16 mouse cellular contexts compared by ENCODE assay signal in genomic region chr3:99881498-99881897, GRCm38 (mm10). TPM values are rescaled to one million over a fixed set of nuclear protein-coding genes. Genes with fewer than 3 reads are reported as not detected.
"Had no signal": no experiment of that assay in that cellular context is flagged by ENCODE, and none has a peak within 500 bp of the region (broad histone marks: within the 10 kb centered on the region; RNA-seq: fewer than 3 reads in every experiment).

No protein-coding gene starts in this region.

- H3K4me2 ChIP-seq: lung, embryonic 15.5 days; midbrain, embryonic 11.5 days; midbrain, embryonic 13.5 days; midbrain, embryonic 15.5 days; neural tube, embryonic 12.5 days had no signal

- H3K36me3 ChIP-seq: lung, embryonic 15.5 days; midbrain, embryonic 13.5 days; midbrain, embryonic 15.5 days; neural tube, embryonic 12.5 days had no signal

- H3K4me3 ChIP-seq: lung, embryonic 15.5 days; megakaryocyte, embryonic 14.5 days; midbrain, embryonic 13.5 days; midbrain, embryonic 15.5 days; neural tube, embryonic 12.5 days had no signal

- ATAC-seq: lung, postnatal 0 days; midbrain, embryonic 13.5 days; midbrain, embryonic 15.5 days had no signal

- H3K27ac ChIP-seq: lung, embryonic 15.5 days; macrophage; midbrain, embryonic 13.5 days; midbrain, embryonic 15.5 days; neural tube, embryonic 12.5 days had no signal

- H3K9ac ChIP-seq: lung, embryonic 15.5 days; midbrain, embryonic 13.5 days; midbrain, embryonic 15.5 days; neural tube, embryonic 12.5 days had no signal

- H3K9me3 ChIP-seq: lung, embryonic 15.5 days; midbrain, embryonic 13.5 days; midbrain, embryonic 15.5 days; neural tube, embryonic 12.5 days had no signal

- DNase-seq: lung, adult 18-20 months; lung, postnatal 14 days; lung, postnatal 36 days; right cerebral cortex, postnatal 14 days; thymus, adult 18-20 months; thymus, postnatal 14 days; thymus, postnatal 36 days had no signal

- H3K27me3 ChIP-seq: lung, embryonic 15.5 days; megakaryocyte, embryonic 14.5 days; midbrain, embryonic 13.5 days; midbrain, embryonic 15.5 days; neural tube, embryonic 12.5 days had no signal

- H3K4me1 ChIP-seq: megakaryocyte, embryonic 14.5 days; midbrain, embryonic 15.5 days; neural tube, embryonic 12.5 days had no signal

RNA-seq across cellular contexts. Expression of gene Spag17, which starts 3.7 kb away (rescaled TPM):
- polyA plus RNA-seq: macrophage; stomach, embryonic 14.5 days had no signal
